Mouse (Mus musculus): ENCODE data around the gene Ear6. TPM values are rescaled to one million over a fixed set of nuclear protein-coding genes. Genes with fewer than 3 reads are reported as not detected.

The Ear6 gene
- polyA plus RNA-seq, 1 experiment from 2014 or later = 12.4 TPM

GRCm38 (mm10) chr14:51870756-51871155 lies 17.3 kb downstream of the Ear6 start:
- Histone ChIP-seq H3K27me3 (no peaks in the 10 kb centered on the region), H3K9me3 (replicated peaks) (no peaks in the 10 kb centered on the region), H3K4me2 (no peak overlapping the region), H3K36me3 (replicated peaks) (no peaks in the 10 kb centered on the region), H3K4me3 (replicated peaks) (no peak overlapping the region), H3K4me1 (replicated peaks) (no peaks in the 10 kb centered on the region), H3K9ac (no peak overlapping the region), H3K27ac (replicated peaks) (no peak overlapping the region)
- ATAC-seq (ENCODE audit: insufficient read depth) = no peak
- WGBS (ENCODE audit: insufficient replicate concordance) = 51% methylated on average over 2 of the region's 2 CpGs

- H3K9ac ChIP-seq = no peak overlapping the region
- H3K9me3 ChIP-seq (replicated peaks) = no peaks in the 10 kb centered on the region
- no peak overlapping the region for H3K4me3 ChIP-seq (replicated peaks)
- 60% methylated on average over 9 of the region's 9 CpGs for WGBS (ENCODE audit: insufficient replicate concordance)
- no peak overlapping the region for H3K4me2 ChIP-seq
- H3K27ac ChIP-seq (replicated peaks) = no peak overlapping the region
- H3K36me3 ChIP-seq (replicated peaks) = no peaks in the 10 kb centered on the region
- no peaks in the 10 kb centered on the region for H3K27me3 ChIP-seq
- ATAC-seq (ENCODE audit: insufficient read depth) = no peak
- H3K4me1 ChIP-seq (replicated peaks) = no peaks in the 10 kb centered on the region
Observed at GRCm38 (mm10) chr14:51871741-51872140, 18.2 kb downstream of the Ear6 start.

DNA sequence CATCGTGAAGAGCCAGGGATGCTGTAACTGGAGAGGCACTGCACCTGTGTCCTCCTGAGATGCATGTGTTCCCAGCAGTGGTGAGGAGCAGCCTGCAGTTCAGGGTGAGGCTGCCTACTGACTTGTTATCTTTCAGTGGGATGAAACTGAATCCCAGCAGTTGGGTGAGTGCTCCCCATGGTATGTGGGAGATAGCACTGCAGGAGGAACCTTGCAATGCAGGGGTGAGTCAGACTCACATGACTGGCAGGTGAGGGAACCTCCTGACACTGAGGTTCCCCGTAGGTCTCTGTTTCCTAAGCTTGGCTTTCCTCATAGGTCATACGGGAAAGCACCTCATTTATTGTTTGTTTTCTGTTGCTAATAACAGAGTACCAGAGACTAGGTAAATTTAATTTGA lies 24.0 kb downstream of the Ear6 start:
- no peaks in the 10 kb centered on the region for H3K4me1 ChIP-seq (replicated peaks)
- H3K27me3 ChIP-seq = 0 out of 2 replicates have a peak, but pooled peaks cover 2% of the 10 kb centered on the region
- H3K27ac ChIP-seq (replicated peaks) = no peak overlapping the region
- H3K4me3 ChIP-seq (replicated peaks) = no peak overlapping the region
- no peak overlapping the region for H3K4me2 ChIP-seq
- no peak for ATAC-seq (ENCODE audit: insufficient read depth)
- no peaks in the 10 kb centered on the region for H3K9me3 ChIP-seq (replicated peaks)
- WGBS (ENCODE audit: insufficient replicate concordance) = 49% methylated on average over 3 of the region's 3 CpGs
- no peak overlapping the region for H3K9ac ChIP-seq
- H3K36me3 ChIP-seq (replicated peaks) = no peaks in the 10 kb centered on the region

- Histone ChIP-seq H3K4me2 (peak overlapping the region; percentile 91), H3K27me3 (0 out of 2 replicates have a peak, but pooled peaks cover 2% of the 10 kb centered on the region), H3K27ac (replicated peaks) (no peak overlapping the region), H3K4me3 (replicated peaks) (peak overlapping the region; percentile 75), H3K9me3 (replicated peaks) (no peaks in the 10 kb centered on the region), H3K9ac (no peak overlapping the region), H3K4me1 (replicated peaks) (peaks cover 25% of the 10 kb centered on the region), H3K36me3 (replicated peaks) (peaks cover 19% of the 10 kb centered on the region)
- WGBS (ENCODE audit: insufficient replicate concordance) = under 1% methylated on average over 4 of the region's 4 CpGs
- no peak for ATAC-seq (ENCODE audit: insufficient read depth)
Observed at GRCm38 (mm10) chr14:51883527-51884030, 30.1 kb downstream of the Ear6 start.

- H3K4me1 ChIP-seq (replicated peaks) = peaks cover 25% of the 10 kb centered on the region
- peak overlapping the region; percentile 91 for H3K4me2 ChIP-seq
- peak; percentile 26; the same call in 1 of the 2 replicates for ATAC-seq (ENCODE audit: insufficient read depth)
- no peak overlapping the region for H3K9ac ChIP-seq
- peak overlapping the region; percentile 75 for H3K4me3 ChIP-seq (replicated peaks)
- H3K27me3 ChIP-seq = 0 out of 2 replicates have a peak, but pooled peaks cover 2% of the 10 kb centered on the region
- peak overlapping the region; percentile 38; the same call in 1 of the 2 replicates for H3K27ac ChIP-seq (replicated peaks)
- 2% methylated on average over 14 of the region's 14 CpGs for WGBS (ENCODE audit: insufficient replicate concordance)
- H3K9me3 ChIP-seq (replicated peaks) = no peaks in the 10 kb centered on the region
- peaks cover 25% of the 10 kb centered on the region for H3K36me3 ChIP-seq (replicated peaks)
Observed at GRCm38 (mm10) chr14:51884031-51884544, 30.6 kb downstream of the Ear6 start.

- peak within 1 kb of the TSS; percentile 57 for H3K9ac ChIP-seq
- peak within 1 kb of the TSS; percentile 91 for H3K4me2 ChIP-seq
- peaks cover 25% of the 10 kb centered on the region for H3K4me1 ChIP-seq (replicated peaks)
- ATAC-seq (ENCODE audit: insufficient read depth) = peak; percentile 96
- H3K36me3 ChIP-seq (replicated peaks) = peaks cover 31% of the 10 kb centered on the region
- peak within 1 kb of the TSS; percentile 72 for H3K27ac ChIP-seq (replicated peaks)
- WGBS (ENCODE audit: insufficient replicate concordance) = under 1% methylated on average over 43 of the region's 43 CpGs
- H3K9me3 ChIP-seq (replicated peaks) = no peaks in the 10 kb centered on the region
- peak within 1 kb of the TSS; percentile 75 for H3K4me3 ChIP-seq (replicated peaks)
- 0 out of 2 replicates have a peak, but pooled peaks cover 2% of the 10 kb centered on the region for H3K27me3 ChIP-seq
Observed at GRCm38 (mm10) chr14:51884598-51885331, 31.3 kb downstream of the Ear6 start, which contains the start of gene Mettl17. Gene Mettl17, plus strand, starts transcription at chr14:51884842.

GRCm38 (mm10) chr14:51886051-51886450 lies 32.6 kb downstream of the Ear6 start:
- Histone ChIP-seq H3K4me1 (replicated peaks) (peaks cover 25% of the 10 kb centered on the region), H3K36me3 (replicated peaks) (peaks cover 41% of the 10 kb centered on the region), H3K9me3 (replicated peaks) (no peaks in the 10 kb centered on the region), H3K4me3 (replicated peaks) (no peak overlapping the region), H3K9ac (no peak overlapping the region), H3K27me3 (0 out of 2 replicates have a peak, but pooled peaks cover 2% of the 10 kb centered on the region), H3K27ac (replicated peaks) (no peak overlapping the region), H3K4me2 (peak overlapping the region; percentile 91)
- no peak for ATAC-seq (ENCODE audit: insufficient read depth)
- 75% methylated on average over 6 of the region's 6 CpGs for WGBS (ENCODE audit: insufficient replicate concordance)

- no peak overlapping the region for H3K27ac ChIP-seq (replicated peaks)
- H3K27me3 ChIP-seq = no peaks in the 10 kb centered on the region
- no peak overlapping the region for H3K4me2 ChIP-seq
- WGBS (ENCODE audit: insufficient replicate concordance) = 73% methylated on average over 6 of the region's 6 CpGs
- no peak overlapping the region for H3K4me3 ChIP-seq (replicated peaks)
- H3K36me3 ChIP-seq (replicated peaks) = peaks cover 50% of the 10 kb centered on the region
- peaks cover 35% of the 10 kb centered on the region for H3K4me1 ChIP-seq (replicated peaks)
- no peak overlapping the region for H3K9ac ChIP-seq
- H3K9me3 ChIP-seq (replicated peaks) = no peaks in the 10 kb centered on the region
- no peak for ATAC-seq (ENCODE audit: insufficient read depth)
Observed at GRCm38 (mm10) chr14:51889833-51890232, 36.3 kb downstream of the Ear6 start.

DNA sequence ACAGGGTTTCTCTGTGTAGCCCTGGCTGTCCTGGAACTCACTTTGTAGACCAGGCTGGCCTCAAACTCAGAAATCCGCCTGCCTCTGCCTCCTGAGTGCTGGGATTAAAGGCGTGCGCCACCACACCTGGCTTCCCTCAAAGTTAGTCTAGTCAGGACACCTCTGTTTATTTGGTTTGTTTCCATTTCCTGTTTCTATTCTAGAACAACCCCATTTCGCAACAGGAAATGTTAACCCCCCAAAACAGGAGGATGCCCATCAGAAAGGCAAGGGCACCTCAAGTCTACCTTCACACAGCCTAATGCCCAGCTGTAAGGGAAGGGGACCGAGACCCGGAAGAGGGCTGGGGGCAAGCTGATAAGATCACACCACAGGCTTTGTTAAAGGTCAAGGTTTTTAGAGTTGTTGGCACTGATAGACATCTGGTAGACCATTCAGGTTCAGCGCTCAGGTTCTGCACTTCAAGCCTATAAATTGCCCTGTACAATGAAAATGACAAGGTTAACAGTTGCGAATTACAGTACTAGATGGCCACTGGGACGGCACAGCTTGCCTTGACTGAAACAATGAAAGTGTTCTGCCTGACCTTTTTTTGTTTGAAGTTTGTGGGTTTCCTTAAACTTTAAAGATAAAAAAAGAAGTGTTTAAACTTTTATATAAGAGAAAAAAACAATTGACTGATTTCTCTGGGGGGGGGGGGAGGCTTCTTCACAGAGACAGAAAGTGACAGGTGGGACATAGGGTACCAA lies 38.9 kb downstream of the Ear6 start, which contains the start of gene Slc39a2:
TSS of gene Slc39a2 (plus strand) at position 699 of the 749 bp plus-strand sequence.
- H3K4me3 ChIP-seq (replicated peaks) = no peak within 1 kb of the TSS
- no peak within 1 kb of the TSS for H3K4me2 ChIP-seq
- H3K9me3 ChIP-seq (replicated peaks) = no peaks in the 10 kb centered on the region
- peaks cover 20% of the 10 kb centered on the region for H3K4me1 ChIP-seq (replicated peaks)
- H3K36me3 ChIP-seq (replicated peaks) = peaks cover 42% of the 10 kb centered on the region
- 72% methylated on average over 9 of the region's 9 CpGs for WGBS (ENCODE audit: insufficient replicate concordance)
- H3K27ac ChIP-seq (replicated peaks) = no peak within 1 kb of the TSS
- H3K9ac ChIP-seq = no peak within 1 kb of the TSS
- no peaks in the 10 kb centered on the region for H3K27me3 ChIP-seq
- ATAC-seq (ENCODE audit: insufficient read depth) = no peak

DNA sequence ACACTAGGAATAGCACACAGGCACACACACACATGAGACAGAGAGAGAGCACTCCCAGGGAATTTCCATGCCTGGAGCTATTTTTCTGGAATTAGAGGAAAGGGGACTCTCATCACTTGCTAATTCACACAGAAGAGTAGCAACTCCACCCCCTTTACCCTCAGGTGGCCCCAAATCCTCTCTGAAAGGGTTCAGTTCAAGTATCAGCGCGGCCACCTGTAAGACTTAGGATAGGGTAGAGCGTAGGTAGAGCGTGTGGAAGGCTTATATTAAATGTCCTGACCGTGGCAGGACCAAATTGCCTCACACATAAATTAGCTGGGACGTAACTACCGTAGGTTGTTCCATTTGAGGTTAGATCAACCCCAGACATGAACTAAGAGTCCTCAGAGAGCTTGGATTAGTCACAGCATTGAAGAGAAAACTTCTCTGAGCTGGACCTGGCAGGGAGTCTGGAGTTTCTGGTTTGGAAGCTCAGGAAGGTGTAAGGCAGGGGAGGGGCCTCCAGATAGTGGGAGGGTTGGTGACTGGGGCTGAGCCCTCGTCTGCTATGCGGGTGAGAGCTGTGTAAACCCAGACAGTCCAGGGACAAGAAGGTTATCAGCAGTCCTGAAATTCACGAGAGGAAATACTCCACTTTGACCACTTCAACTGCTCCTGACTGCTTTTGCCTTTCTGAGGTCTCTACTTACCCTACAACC lies 39.7 kb downstream of the Ear6 start:
- ATAC-seq (ENCODE audit: insufficient read depth) = no peak
- no peak overlapping the region for H3K4me3 ChIP-seq (replicated peaks)
- H3K9ac ChIP-seq = no peak overlapping the region
- no peak overlapping the region for H3K27ac ChIP-seq (replicated peaks)
- no peaks in the 10 kb centered on the region for H3K9me3 ChIP-seq (replicated peaks)
- 45% methylated on average over 10 of the region's 10 CpGs for WGBS (ENCODE audit: insufficient replicate concordance)
- no peaks in the 10 kb centered on the region for H3K27me3 ChIP-seq
- H3K4me2 ChIP-seq = no peak overlapping the region
- peaks cover 34% of the 10 kb centered on the region for H3K36me3 ChIP-seq (replicated peaks)
- H3K4me1 ChIP-seq (replicated peaks) = peaks cover 20% of the 10 kb centered on the region

All from liver, embryonic 15.5 days (tissue).